Mouse (Mus musculus): ENCODE measurements around the gene Commd9. TPM values are rescaled to one million over a fixed set of nuclear protein-coding genes. Genes with fewer than 3 reads are reported as not detected.
A peak's percentile ranks its signal among the peaks of the same experiment; 100 is the strongest.

Gene Commd9
- polyA plus RNA-seq (2016; fragmentation: Nextera tagmentation; extraction: Ambion mirVana) = 59.2 and 62.2 TPM in 2 replicates

DNA sequence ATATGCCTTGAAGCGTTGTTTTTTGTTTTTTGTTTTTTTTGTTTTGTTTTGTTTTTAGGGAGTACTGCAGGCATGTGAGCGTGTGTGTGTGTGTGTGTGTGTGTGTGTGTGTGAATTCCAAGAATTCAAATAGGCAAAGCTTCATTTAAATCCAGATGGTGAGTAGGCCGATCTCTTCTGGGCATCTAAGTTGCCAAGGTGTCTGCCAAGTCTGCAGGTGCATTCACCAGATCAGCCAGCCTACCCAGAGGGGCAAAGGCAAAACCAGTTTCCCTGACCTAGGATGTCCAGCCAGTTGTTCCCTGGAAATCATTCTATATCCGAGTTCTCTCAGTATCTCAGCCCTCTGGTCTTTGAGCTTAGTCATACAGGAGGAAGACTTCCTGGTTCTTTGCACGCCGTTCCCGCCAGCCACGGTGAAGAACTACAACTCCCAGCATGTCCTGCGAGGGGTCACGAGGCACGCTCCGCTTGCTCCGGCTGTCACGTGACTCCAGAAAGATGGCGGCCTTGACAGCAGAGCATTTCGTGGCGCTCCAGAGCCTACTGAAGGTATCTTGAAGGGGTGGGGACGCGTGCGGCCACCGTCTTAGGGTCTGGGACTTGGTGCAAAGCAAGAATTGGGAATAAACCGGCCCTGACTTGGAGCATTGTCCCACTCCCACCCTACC is at the start of gene Commd9:
Gene Commd9, plus strand, starts transcription at position 480 of the 671 bp plus-strand sequence.
- H3K36me3 ChIP-seq (replicated peaks) = no peaks in the 10 kb centered on the region
- no peaks in the 10 kb centered on the region for H3K27me3 ChIP-seq (ENCODE audit: poor library complexity, severe bottlenecking)
- H3K27ac ChIP-seq = peak within 1 kb of the TSS; percentile 86
- peak; percentile 94 for DNase-seq (ENCODE audit: extremely low spot score, low spot score)
- peak within 1 kb of the TSS; percentile 71 for H3K4me3 ChIP-seq
- H3K9me3 ChIP-seq = no peaks in the 10 kb centered on the region
- peaks cover 15% of the 10 kb centered on the region for H3K4me1 ChIP-seq
- 13% methylated on average over 22 of the region's 22 CpGs for WGBS

DNA sequence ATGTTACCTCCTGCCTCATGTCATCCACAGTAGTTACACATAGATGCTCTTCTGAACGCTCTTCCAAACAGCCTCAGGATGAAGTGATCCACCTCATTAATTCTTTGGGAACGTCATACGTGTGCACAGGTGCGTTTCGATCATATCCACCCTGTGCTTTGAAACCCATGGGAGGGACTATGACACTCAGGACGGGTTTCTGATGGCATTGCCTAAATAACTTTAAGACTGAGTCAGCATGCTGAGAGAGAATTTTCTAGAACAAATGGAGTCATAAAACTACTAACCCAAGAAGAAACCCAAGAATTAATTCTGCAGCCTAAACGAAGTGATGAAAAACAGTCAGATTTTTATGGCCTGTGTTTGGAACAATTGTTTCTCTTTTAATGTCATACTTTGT is 43.3 kb upstream of the Commd9 start:
- Histone ChIP-seq H3K4me3 (no peak overlapping the region), H3K36me3 (replicated peaks) (no peaks in the 10 kb centered on the region), H3K4me1 (no peaks in the 10 kb centered on the region), H3K27me3 (ENCODE audit: poor library complexity, severe bottlenecking) (no peaks in the 10 kb centered on the region), H3K27ac (no peak overlapping the region), H3K9me3 (no peaks in the 10 kb centered on the region)
- DNase-seq (ENCODE audit: extremely low spot score, low spot score) = no peak
- 87% methylated on average over 7 of the region's 7 CpGs for WGBS

DNA sequence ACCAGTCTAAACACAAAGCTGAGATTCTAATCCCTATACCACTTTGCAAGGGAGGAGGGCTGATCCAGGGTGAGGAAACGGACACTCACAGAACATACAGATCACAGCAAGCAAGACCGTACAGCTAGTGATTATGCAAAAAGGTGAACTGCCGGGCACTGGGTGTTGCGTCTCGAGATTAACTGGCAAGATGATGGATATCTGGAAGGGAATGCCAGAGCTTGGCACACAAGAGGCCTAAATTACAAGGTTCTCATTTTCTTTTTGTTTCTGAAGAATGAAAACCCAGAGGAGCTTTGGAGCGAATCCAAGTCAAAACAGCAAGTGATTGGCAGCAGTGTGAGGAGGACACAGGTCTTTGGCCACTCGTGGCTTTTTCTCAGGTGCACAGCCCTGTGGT is 31.3 kb upstream of the Commd9 start:
- Histone ChIP-seq H3K36me3 (replicated peaks) (no peaks in the 10 kb centered on the region), H3K27me3 (ENCODE audit: poor library complexity, severe bottlenecking) (no peaks in the 10 kb centered on the region), H3K27ac (no peak overlapping the region), H3K9me3 (no peaks in the 10 kb centered on the region), H3K4me3 (no peak overlapping the region), H3K4me1 (no peaks in the 10 kb centered on the region)
- WGBS = 88% methylated on average over 7 of the region's 7 CpGs
- DNase-seq (ENCODE audit: extremely low spot score, low spot score) = no peak

DNA sequence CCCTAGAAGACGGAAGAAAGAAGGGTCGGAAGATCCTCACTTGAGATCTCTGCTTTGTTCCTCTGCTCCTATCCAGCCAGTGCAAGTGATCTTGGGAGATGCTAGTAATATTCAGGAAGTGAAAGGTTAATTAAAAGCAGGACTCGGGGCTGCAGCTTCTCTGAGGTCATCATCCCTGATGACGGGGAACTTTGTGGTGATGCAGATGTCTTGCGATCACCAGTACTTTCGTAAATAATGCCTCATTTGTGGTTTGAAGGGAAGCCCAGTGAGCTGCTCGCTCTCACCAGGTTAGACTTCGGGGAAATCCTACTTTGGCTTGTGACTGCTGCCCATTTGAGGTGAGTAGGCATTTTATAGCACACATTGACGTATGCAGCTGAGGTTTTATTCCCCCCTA is 29.9 kb upstream of the Commd9 start:
- Histone ChIP-seq H3K4me1 (no peaks in the 10 kb centered on the region), H3K4me3 (no peak overlapping the region), H3K9me3 (no peaks in the 10 kb centered on the region), H3K27ac (no peak overlapping the region), H3K27me3 (ENCODE audit: poor library complexity, severe bottlenecking) (no peaks in the 10 kb centered on the region), H3K36me3 (replicated peaks) (no peaks in the 10 kb centered on the region)
- 81% methylated on average over 9 of the region's 9 CpGs for WGBS
- no peak for DNase-seq (ENCODE audit: extremely low spot score, low spot score)

DNA sequence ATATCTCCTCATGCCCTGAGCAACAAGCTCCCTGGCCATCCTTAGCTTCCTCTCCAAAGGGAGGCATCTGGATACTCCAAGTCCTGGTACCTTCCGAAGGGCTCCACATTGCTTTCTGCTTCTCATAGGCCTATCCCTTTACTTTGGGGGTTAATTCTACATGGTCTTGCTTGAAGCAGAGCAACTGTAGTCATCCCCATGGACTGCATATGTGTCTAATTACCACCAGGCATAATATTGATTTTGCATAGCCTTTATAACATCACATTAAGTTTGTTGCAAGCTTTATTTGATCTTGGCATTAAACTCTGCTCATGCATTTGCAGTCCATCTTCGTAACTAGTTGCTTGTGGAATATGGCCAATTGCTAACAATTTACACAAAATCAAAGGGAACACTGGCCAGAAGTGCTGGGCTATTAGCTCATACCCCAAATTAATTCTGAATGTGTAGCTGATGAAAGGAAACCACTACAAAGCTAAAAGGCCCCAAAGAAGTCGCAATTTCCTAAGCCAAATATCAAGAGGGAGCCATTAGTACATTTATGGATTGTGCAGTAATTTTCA is 25.0 kb upstream of the Commd9 start:
- Histone ChIP-seq H3K27ac (no peak overlapping the region), H3K27me3 (ENCODE audit: poor library complexity, severe bottlenecking) (no peaks in the 10 kb centered on the region), H3K4me1 (no peaks in the 10 kb centered on the region; the same call in 1 of the 2 replicates), H3K4me3 (no peak overlapping the region), H3K9me3 (no peaks in the 10 kb centered on the region), H3K36me3 (replicated peaks) (no peaks in the 10 kb centered on the region)
- 89% methylated on average over 3 of the region's 3 CpGs for WGBS
- no peak for DNase-seq (ENCODE audit: extremely low spot score, low spot score)

DNA sequence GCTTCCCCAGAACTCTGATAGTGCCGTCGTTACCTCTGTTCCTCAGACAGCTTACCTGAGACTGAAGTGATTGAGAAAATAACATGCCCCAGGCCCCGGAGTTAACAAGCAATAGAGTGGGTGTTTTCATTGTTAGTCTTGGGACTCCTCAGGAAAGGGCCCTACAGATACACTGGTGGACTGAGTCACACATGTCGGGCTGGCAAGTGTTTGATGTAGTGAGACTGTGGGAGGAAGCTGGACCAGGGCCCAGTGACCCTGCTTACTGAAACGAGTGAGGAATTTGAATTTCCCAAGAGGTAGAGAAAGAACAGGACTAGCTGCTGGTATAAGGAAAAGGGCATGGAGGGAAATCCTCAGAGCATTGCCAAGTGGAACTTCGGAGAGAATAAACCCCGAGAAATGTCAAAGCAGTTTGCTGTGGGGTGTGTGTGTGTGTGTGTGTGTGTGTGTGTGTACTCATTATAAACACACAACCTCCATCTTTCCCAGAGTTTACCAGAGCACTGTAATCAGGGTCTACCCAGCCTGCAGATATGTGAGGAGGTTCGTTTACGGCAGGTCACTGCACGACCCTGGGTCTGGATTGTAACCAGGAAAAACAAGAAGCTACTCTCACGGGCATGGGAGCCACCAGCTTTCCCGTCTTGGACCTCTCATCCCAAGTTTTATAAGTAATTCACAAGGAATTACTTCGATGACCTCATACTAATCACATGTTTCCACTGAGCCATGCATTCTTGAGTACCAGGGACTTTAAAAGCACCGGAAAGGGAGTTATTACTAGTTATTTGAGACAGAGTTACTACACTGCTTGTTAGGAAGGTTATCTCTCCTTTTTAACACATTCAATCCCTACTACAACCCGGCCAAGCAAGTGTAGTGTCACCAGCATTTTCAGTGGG is 23.6 kb upstream of the Commd9 start:
- H3K36me3 ChIP-seq (replicated peaks) = no peaks in the 10 kb centered on the region
- H3K27ac ChIP-seq = no peak overlapping the region
- DNase-seq (ENCODE audit: extremely low spot score, low spot score) = no peak
- H3K9me3 ChIP-seq = no peaks in the 10 kb centered on the region
- H3K4me1 ChIP-seq = no peaks in the 10 kb centered on the region; the same call in 1 of the 2 replicates
- WGBS = 78% methylated on average over 15 of the region's 15 CpGs
- H3K27me3 ChIP-seq (ENCODE audit: poor library complexity, severe bottlenecking) = no peaks in the 10 kb centered on the region
- no peak overlapping the region for H3K4me3 ChIP-seq

DNA sequence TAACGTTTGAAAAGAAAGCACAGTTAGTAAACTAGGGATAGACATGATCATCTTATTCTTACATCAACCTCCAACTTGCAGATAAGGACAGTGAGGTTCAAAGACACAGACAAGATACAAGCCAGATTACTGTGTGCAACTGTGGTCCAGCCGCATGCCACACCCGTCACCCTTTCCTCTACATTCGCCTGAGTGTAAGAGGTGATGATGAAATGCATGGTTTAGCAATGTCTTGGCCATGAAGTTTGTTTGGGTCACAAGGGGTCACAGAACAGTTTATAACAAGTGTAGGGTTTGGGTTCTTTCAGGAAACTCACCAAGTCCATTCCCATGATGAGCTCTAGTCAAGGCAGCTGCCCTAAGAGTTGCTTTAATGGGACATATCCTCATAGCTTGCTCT is 17.4 kb upstream of the Commd9 start:
- no peak for DNase-seq (ENCODE audit: extremely low spot score, low spot score)
- H3K9me3 ChIP-seq = no peaks in the 10 kb centered on the region
- H3K27ac ChIP-seq = no peak overlapping the region
- no peaks in the 10 kb centered on the region for H3K27me3 ChIP-seq (ENCODE audit: poor library complexity, severe bottlenecking)
- 95% methylated on average over 4 of the region's 4 CpGs for WGBS
- H3K36me3 ChIP-seq (replicated peaks) = no peaks in the 10 kb centered on the region
- H3K4me1 ChIP-seq = peaks cover 3% of the 10 kb centered on the region; the same call in 1 of the 2 replicates
- H3K4me3 ChIP-seq = no peak overlapping the region

DNA sequence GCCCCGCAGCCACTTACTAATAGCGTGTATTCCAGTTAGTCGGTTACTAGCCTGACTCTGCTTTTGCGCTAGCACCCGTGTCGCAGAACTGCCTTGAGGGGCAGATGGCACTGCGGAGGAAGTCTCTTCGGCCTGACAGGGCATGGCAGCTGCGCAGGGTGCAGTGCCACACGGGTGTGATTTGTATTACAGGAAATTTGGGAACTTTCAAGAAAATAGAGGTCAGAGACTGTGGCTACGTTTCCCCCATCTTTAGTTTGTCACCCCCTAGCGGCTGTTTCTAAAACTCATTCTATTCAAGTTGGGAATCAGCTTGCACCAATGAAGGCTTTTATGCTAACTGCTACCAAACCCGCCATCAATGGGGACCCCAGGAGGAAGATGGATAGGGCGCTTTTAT is 14.9 kb upstream of the Commd9 start:
- no peak overlapping the region for H3K27ac ChIP-seq
- DNase-seq (ENCODE audit: extremely low spot score, low spot score) = peak; percentile 36
- peaks cover 3% of the 10 kb centered on the region; the same call in 1 of the 2 replicates for H3K4me1 ChIP-seq
- H3K4me3 ChIP-seq = peak overlapping the region; percentile 34
- WGBS = 35% methylated on average over 14 of the region's 14 CpGs
- H3K36me3 ChIP-seq (replicated peaks) = no peaks in the 10 kb centered on the region
- H3K27me3 ChIP-seq (ENCODE audit: poor library complexity, severe bottlenecking) = no peaks in the 10 kb centered on the region
- H3K9me3 ChIP-seq = no peaks in the 10 kb centered on the region

DNA sequence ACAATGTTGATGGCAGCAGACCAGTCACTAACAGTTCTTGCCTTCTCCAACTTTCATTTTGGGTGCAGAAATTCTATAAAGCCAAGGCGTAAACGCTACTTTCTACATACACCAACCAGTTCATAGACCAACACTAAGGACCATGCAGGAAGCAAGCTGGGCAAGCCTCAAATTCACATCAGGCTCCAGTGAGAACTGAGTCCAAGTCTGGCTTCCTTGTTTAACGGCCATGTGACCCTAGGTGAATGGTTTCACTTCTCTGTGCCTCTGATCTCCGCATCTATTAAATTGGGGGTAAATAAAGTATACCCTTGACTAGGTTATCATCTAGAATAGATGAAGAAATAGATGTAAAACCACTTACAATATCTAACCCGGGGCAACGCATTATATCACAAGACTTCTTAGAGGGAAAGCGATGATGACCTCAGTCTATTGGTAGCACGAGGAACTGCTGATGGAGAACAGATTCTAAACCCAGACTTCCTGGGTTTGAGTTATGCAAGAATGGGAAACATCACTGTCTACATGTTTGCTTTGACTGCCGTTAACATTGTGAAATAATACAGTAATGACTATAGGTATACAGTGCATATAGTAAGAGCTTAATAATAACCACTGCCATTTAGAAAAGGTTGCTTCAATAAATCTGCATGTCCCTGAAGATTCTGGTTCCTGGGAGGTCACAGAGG is 4.4 kb upstream of the Commd9 start:
- no peak overlapping the region for H3K4me3 ChIP-seq
- no peak overlapping the region for H3K27ac ChIP-seq
- WGBS = 91% methylated on average over 9 of the region's 9 CpGs
- H3K27me3 ChIP-seq (ENCODE audit: poor library complexity, severe bottlenecking) = peaks cover 10% of the 10 kb centered on the region; the same call in 1 of the 2 replicates
- no peaks in the 10 kb centered on the region for H3K36me3 ChIP-seq (replicated peaks)
- H3K9me3 ChIP-seq = no peaks in the 10 kb centered on the region
- peaks cover 8% of the 10 kb centered on the region for H3K4me1 ChIP-seq
- DNase-seq (ENCODE audit: extremely low spot score, low spot score) = no peak

DNA sequence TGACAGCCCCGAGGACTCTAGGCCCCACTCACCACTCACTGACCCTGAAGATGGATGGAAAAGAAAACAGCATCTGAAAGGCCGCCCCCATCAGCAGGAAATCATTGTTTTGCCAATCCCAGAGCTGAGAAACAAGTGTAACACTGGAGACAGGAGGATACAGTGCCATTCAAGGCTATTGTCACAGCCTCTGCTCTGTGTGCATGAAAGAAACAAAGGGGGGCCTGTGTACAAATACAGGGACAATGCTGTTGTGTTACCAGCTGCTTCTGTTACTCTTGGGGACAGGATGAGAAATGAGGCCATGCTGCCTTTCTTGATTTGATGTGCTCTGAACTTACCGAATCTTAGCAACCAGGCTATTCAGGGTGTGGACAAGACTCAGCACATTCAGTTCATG is 3.0 kb upstream of the Commd9 start, which contains the start of gene Prr5l:
Gene Prr5l, minus strand, starts transcription at position 30 of the 400 bp plus-strand sequence.
- 60% methylated on average over 3 of the region's 3 CpGs for WGBS
- Histone ChIP-seq H3K27ac (no peak within 1 kb of the TSS), H3K4me1 (peaks cover 15% of the 10 kb centered on the region), H3K27me3 (ENCODE audit: poor library complexity, severe bottlenecking) (peaks cover 10% of the 10 kb centered on the region; the same call in 1 of the 2 replicates), H3K4me3 (no peak within 1 kb of the TSS), H3K9me3 (no peaks in the 10 kb centered on the region), H3K36me3 (replicated peaks) (no peaks in the 10 kb centered on the region)
- no peak for DNase-seq (ENCODE audit: extremely low spot score, low spot score)

DNA sequence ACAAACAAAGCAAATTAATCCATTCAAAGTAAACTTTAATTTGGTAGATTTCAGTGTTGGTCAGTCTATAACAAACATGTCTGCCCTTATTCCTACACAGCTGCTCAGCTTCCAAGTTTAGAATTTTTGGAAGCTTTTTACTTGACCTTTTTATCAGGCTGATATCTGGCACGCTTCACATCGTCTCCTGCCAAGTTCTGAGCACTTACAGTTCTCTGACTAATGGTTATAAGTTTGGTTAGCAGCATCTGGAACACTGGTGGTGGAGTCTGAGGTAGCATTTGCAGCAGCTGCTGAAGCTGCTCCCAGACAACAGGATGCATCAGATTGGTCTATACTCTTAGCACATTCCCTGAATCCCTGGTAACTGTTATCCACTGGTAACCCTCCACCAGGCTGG is 1.8 kb upstream of the Commd9 start:
- Histone ChIP-seq H3K9me3 (no peaks in the 10 kb centered on the region), H3K4me1 (peaks cover 15% of the 10 kb centered on the region), H3K36me3 (replicated peaks) (no peaks in the 10 kb centered on the region), H3K27me3 (ENCODE audit: poor library complexity, severe bottlenecking) (peaks cover 6% of the 10 kb centered on the region; the same call in 1 of the 2 replicates), H3K4me3 (no peak overlapping the region), H3K27ac (no peak overlapping the region)
- WGBS = 93% methylated on average over 2 of the region's 2 CpGs
- DNase-seq (ENCODE audit: extremely low spot score, low spot score) = no peak

DNA sequence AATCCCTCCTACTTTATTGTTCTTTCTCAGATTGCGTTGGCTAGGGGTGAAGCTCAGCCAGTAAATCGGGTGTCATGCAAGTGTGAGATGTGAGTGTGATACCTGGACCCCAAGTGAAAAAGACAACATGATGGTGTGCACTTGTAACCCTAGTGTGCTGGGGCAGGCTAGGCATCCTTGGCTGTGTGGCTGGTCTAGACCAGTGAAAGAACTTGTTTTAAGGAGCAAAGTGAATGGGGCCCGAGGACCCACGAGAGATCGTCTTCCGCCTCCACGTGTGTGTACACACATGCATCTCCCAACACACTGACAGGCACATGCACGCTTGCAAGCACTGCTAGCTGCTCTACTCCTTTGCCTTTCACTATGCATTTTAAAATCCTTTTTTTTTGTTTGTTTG is 2.8 kb downstream of the Commd9 start:
- Histone ChIP-seq H3K27ac (no peak overlapping the region), H3K4me1 (peaks cover 15% of the 10 kb centered on the region), H3K9me3 (no peaks in the 10 kb centered on the region), H3K4me3 (no peak overlapping the region), H3K36me3 (replicated peaks) (no peaks in the 10 kb centered on the region), H3K27me3 (ENCODE audit: poor library complexity, severe bottlenecking) (no peaks in the 10 kb centered on the region)
- 95% methylated on average over 8 of the region's 8 CpGs for WGBS
- DNase-seq (ENCODE audit: extremely low spot score, low spot score) = no peak
